Mouse (Mus musculus) large intestine, adult 2 months (tissue): Measurements from ENCODE around the gene Wdr47. TPM values are rescaled to one million over a fixed set of nuclear protein-coding genes. Genes with fewer than 3 reads are reported as not detected.
"Not testable (repeated sequence)": the region's sequence is repeated elsewhere in the genome, so short reads cannot be mapped to it uniquely, and the experiment has no call there.

ENCODE experiments used
- DNase-seq: peaks from one replicate; pipeline ENCODE4 v3.0.0-alpha.2; 2012; ENCODE audit warnings: low read depth, low spot score
- WGBS: fragments of 180-500 bp; shearing (Covaris S2); methylation state at CpG from one replicate; pipeline ENCODE4 v1.1.7; 2018; 5-methylcytosine and 5-hydroxymethylcytosine counted together
- polyA plus RNA-seq: library from polyadenylated mRNA; depleted of rRNA; stranded (reverse); fragments of >200 nt; gene quantifications from 2 replicates; pipeline ENCODE4 v1.2.3, GENCODE M21; 2012; rRNA removed

Gene Wdr47
- polyA plus RNA-seq: 2.0 and 2.2 TPM in 2 replicates

GRCm38 (mm10) chr3:108590786-108591529, at the start of gene Wdr47:
Gene Wdr47, plus strand, starts transcription at chr3:108591279.
- DNase-seq: peak; percentile 91
- 4% methylated on average over 44 of the region's 44 CpGs for WGBS

DNA sequence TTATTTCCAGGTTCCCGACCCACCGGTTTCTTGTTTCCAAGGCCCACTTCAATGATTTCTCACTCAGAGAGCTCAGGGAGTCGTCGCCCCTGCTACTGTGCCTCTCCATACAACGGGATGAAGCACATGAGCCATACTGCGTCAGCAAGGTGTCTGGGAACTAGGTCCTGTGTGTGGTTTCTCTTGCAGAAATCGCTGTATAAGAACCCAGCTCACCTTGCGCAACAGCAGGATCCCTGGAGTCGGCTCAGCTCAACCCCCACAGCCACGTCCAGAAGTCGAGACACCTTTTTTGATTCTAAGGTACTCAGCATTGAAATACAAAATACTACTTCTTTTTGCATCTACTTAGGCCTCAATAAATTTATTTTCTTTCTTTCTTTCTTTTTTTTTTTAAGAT, 48.8 kb upstream of the Wdr47 start:
- 85% methylated on average over 11 of the region's 11 CpGs for WGBS
- DNase-seq: no peak

DNA sequence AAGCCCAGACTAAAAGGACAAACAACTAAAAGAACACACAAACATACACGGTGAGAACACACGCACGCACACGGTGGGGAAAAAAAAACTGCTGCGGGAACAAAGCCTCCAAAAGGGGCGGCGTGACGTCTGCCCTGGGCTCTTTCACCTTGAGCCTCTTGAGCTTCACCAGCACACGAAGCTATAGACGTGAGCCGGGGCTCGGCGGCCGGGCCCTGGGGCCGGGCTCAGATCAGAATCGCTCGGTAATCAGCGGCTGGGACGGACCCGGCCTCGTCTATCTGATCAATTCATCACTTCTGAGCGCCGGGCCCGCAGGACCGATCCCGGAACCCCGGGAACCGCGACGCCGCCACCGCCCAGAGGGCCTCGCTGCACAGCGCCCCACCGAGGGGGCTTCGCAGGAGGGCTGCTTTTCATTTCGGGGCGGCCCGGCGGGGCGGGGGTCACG, 36.9 kb upstream of the Wdr47 start:
- DNase-seq: no peak
- WGBS: under 1% methylated on average over 42 of the region's 42 CpGs

- peak; percentile 92 for DNase-seq
- 16% methylated on average over 22 of the region's 22 CpGs for WGBS
Measured at GRCm38 (mm10) chr3:108554587-108555312, 36.3 kb upstream of the Wdr47 start.

- DNase-seq: no peak
- WGBS: 94% methylated on average over 4 of the region's 4 CpGs
Measured at GRCm38 (mm10) chr3:108557888-108558287, 33.2 kb upstream of the Wdr47 start.

DNA sequence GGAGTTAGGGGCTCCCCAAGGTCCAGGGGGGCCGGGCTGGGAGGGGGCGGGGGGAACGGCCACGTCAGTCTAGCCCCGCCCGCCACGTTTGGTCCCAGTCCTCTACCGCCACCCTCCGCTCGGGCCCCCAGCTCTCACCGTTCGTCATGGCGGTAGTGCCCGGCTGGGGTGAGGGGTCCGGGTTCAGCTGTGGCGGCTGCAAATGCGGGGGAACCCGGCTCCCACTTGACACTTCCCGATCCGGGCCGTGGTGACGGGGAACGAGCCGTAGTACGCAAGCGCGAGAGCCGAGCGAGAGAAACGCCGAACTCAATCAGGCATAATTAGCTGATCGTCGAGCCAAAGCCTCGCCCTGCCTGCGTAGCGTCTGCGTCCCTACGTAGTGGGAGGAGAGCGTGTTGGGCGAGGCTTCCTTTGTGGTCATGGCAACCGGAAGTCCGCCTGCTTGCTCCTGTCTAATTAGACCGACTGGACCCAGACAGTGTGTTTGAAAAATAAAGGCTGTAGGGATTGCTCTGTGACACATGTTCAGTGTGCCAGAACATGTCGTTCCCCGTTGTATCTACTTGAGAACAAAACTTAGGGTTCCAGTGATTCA, 28.8 kb upstream of the Wdr47 start, which contains the start of gene Tmem167b:
Gene Tmem167b, minus strand, starts transcription at position 334 of the 598 bp plus-strand sequence.
- WGBS: under 1% methylated on average over 45 of the region's 45 CpGs
- DNase-seq: peak; percentile 96

GRCm38 (mm10) chr3:108562777-108563271, 28.3 kb upstream of the Wdr47 start:
- WGBS: 1% methylated on average over 15 of the region's 15 CpGs
- DNase-seq: no peak

- WGBS: 4% methylated on average over 4 of the region's 4 CpGs
- DNase-seq: peak; percentile 88
Measured at GRCm38 (mm10) chr3:108563309-108563708, 27.8 kb upstream of the Wdr47 start.

- no peak for DNase-seq
- 62% methylated on average over 15 of the region's 15 CpGs for WGBS
Measured at GRCm38 (mm10) chr3:108567990-108568877, 22.8 kb upstream of the Wdr47 start.

DNA sequence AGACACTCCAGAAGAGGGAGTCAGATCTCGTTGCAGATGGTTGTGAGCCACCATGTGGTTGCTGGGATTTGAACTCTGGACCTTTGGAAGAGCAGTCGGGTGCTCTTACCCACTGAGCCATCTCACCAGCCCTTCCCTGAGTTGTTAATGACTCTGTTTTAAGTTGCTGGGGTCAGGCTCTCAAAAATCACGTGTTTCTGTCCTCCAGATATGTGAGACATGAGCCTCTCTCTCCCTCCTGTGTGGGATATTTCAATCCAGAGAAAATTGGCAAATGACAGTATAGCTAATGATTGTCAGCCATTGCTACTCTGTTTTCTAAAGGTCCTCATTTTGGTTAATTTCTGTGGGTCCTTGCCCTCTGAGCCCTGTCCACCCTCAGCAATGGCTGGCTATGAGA, 21.4 kb upstream of the Wdr47 start:
- 28% methylated on average over 3 of the region's 3 CpGs for WGBS
- DNase-seq: not testable (repeated sequence)

- 87% methylated on average over 14 of the region's 14 CpGs for whole genome bisulfite sequencing
- DNase-seq: no peak
Measured at GRCm38 (mm10) chr3:108570813-108571212, 20.3 kb upstream of the Wdr47 start.

DNA sequence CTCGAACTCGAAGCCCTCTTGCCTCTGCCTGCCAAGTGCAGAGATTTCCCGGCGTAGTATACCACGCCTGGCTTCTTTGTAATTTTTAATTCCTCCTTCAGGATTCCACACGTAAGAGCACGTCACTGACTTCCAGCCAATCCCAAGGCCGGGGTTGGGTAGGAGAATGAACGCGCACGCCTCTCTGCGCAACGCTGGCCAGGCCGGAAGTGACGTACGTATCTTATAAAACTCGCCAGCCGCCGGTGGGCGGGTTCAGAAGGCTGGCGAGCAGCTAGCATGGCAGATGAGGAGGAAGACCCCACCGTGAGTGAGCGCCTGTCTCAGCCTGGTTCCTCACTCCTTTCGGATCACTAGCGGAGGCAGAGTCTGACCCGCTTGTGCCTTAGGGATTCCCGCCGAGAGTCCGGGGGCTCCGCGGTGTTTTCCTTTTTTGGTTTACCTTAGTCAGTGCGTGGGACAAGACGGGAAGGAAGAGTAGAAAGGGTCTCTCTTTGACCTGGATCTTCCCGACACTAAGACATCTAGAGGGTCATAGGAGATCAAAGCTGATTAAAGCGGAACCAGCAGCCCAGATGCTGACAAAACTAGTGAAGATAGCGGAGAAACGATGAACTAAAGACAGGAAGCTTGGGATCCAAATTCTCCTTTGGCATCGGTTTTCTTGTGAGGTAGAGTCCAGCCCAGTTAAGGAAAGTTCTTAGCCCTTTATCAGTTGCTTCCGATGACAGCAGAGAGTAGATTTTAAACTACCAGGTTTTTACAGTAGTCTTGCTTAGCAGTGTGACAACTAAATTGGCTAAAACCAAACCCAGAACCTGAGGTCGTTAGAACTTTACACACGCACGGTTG, 19.4 kb upstream of the Wdr47 start, which contains the start of gene Taf13:
Gene Taf13, plus strand, starts transcription at position 256 of the 852 bp plus-strand sequence.
- WGBS: under 1% methylated on average over 42 of the region's 42 CpGs
- DNase-seq: peak; percentile 97

GRCm38 (mm10) chr3:108572309-108573010, 18.6 kb upstream of the Wdr47 start:
- WGBS: 26% methylated on average over 18 of the region's 18 CpGs
- DNase-seq: no peak

GRCm38 (mm10) chr3:108574018-108574417, 17.1 kb upstream of the Wdr47 start:
- DNase-seq: no peak
- WGBS: 86% methylated on average over 5 of the region's 5 CpGs

- 56% methylated on average over 4 of the region's 4 CpGs for whole genome bisulfite sequencing
Measured at GRCm38 (mm10) chr3:108584580-108584979, 6.5 kb upstream of the Wdr47 start.

DNA sequence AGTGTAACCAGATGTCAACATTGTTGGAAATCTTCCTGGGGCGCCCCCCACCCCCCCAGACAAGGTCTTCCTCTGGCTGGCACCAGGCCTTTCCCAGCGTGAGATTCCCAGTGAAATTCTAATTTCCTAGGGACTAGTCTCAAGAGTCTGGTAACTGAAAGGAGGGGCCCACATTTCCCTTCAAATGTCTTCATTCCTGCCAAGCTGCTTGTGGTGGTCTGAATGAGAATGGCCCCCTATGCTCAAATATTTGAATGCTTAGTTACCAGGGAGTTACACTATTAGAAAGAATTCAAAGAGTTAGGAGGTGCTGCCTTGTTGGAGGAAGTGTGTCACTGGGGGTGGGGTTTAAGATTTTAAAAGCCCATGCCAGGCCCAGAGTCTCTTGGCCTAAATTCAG, 2.6 kb upstream of the Wdr47 start:
- DNase-seq: no peak
- WGBS: 75% methylated on average over 2 of the region's 2 CpGs

More at GRCm38 (mm10) chr3:108584580-108584979, 6.5 kb upstream of the Wdr47 start:
- no peak for DNase-seq
